Mouse (Mus musculus): ENCODE results near the gene Chpf. TPM values are rescaled to one million over a fixed set of nuclear protein-coding genes. Genes with fewer than 3 reads are reported as not detected.

Chpf gene
- total RNA-seq, 4 experiments from 2014 or later: 56.6 to 72.7 (median 67.0) TPM

GRCm38 (mm10) chr1:75458025-75458788, 20.9 kb downstream of the Chpf start:
- no peak for DNase-seq

GRCm38 (mm10) chr1:75457710-75458024, 21.4 kb downstream of the Chpf start:
- DNase-seq: no peak

GRCm38 (mm10) chr1:75456746-75457564, 22.2 kb downstream of the Chpf start:
- no peak for DNase-seq

GRCm38 (mm10) chr1:75455948-75456347, 23.2 kb downstream of the Chpf start:
- DNase-seq: no peak

GRCm38 (mm10) chr1:75455433-75455832, 23.7 kb downstream of the Chpf start:
- DNase-seq: no peak

- no peak for DNase-seq
Observed at GRCm38 (mm10) chr1:75451900-75452299, 27.2 kb downstream of the Chpf start.

GRCm38 (mm10) chr1:75450314-75451005, 28.6 kb downstream of the Chpf start, which contains the start of gene Asic4:
Asic4 (plus strand) TSS chr1:75450436.
- DNase-seq: no peak

GRCm38 (mm10) chr1:75449377-75450135, 29.6 kb downstream of the Chpf start:
- no peak for DNase-seq

GRCm38 (mm10) chr1:75448937-75449336, 30.2 kb downstream of the Chpf start:
- DNase-seq: no peak

GRCm38 (mm10) chr1:75448052-75448431, 31.1 kb downstream of the Chpf start:
- no peak for DNase-seq

- DNase-seq: no peak
Observed at GRCm38 (mm10) chr1:75447265-75448051, 31.6 kb downstream of the Chpf start.

- DNase-seq: no peak
Observed at GRCm38 (mm10) chr1:75446656-75447055, 32.5 kb downstream of the Chpf start.

- peak; percentile 41 for DNase-seq
Observed at GRCm38 (mm10) chr1:75445751-75446611, 33.1 kb downstream of the Chpf start.

GRCm38 (mm10) chr1:75445141-75445701, 33.9 kb downstream of the Chpf start:
- no peak for DNase-seq

- DNase-seq: no peak
Observed at GRCm38 (mm10) chr1:75444208-75444607, 34.9 kb downstream of the Chpf start.

GRCm38 (mm10) chr1:75443247-75444024, 35.7 kb downstream of the Chpf start:
- DNase-seq: no peak

GRCm38 (mm10) chr1:75442811-75443210, 36.3 kb downstream of the Chpf start:
- no peak for DNase-seq

- DNase-seq: no peak
Observed at GRCm38 (mm10) chr1:75442171-75442570, 36.9 kb downstream of the Chpf start.

- no peak for DNase-seq
Observed at GRCm38 (mm10) chr1:75441471-75441996, 37.6 kb downstream of the Chpf start.

Data from adrenal gland, adult 8-10 months (tissue).